ENCODE assay signal across 13 mouse cellular contexts in genomic region chr2:97299704-97300103, GRCm38 (mm10).
A peak's percentile ranks its signal among the peaks of the same experiment; 100 is the strongest.
DNase-seq lines count a peak whose midpoint lies in the region; TF ChIP-seq lines count a peak whose summit lies in the region.
"Had no signal": no experiment of that assay in that cellular context is flagged by ENCODE, and none has a peak within 500 bp of the region (broad histone marks: within the 10 kb centered on the region; RNA-seq: fewer than 3 reads in every experiment).

No protein-coding gene starts in this region.

- no peak for TF ChIP-seq CTCF in left cerebral cortex, adult 2 months (IDR thresholded peaks at IDR 0.05)

- DNase-seq in heart, adult 18-20 months = peak; percentile 12 to 28
- DNase-seq in heart, adult 9 months (ENCODE audit: low spot score in 2 of 2) = no peak
- DNase-seq in brain, adult 2 months (ENCODE audit: low read depth, low spot score) = peak; percentile 89
- DNase-seq in cerebellum, adult 9-10 months = peak; percentile 84
- peak; percentile 13 to 17 for DNase-seq in left cerebral cortex, adult 2 months (ENCODE audit: extremely low spot score in 1 of 2, low spot score in 2 of 2)
- no peak for DNase-seq in urinary bladder, adult 18-20 months (ENCODE audit: low spot score in 2 of 2)
- DNase-seq in spleen, postnatal 14 days (ENCODE audit: low spot score in 2 of 2) = no peak
- no peak for DNase-seq in kidney, postnatal 25 days
- DNase-seq: lung, postnatal 14 days; thymus, adult 18-20 months had no signal

- intact Hi-C loops in left cerebral cortex, adult 2 months (cut with DNase I) = no loop called here

- no peak overlapping the region for H3K4me3 ChIP-seq in left cerebral cortex, adult 2 months
- H3K4me3 ChIP-seq: limb, embryonic 13.5 days; myocyte had no signal

- H3K27ac ChIP-seq in left cerebral cortex, adult 2 months = no peak overlapping the region
- H3K27ac ChIP-seq: kidney, postnatal 0 days; limb, embryonic 13.5 days had no signal

Comparison
In these comparisons a context has a peak if more than half of its experiments do, and no peak if none do; other contexts are left out.
1. DNase-seq: peak in heart, adult 18-20 months (2 of 2), brain, adult 2 months (single experiment), cerebellum, adult 9-10 months (single experiment) and left cerebral cortex, adult 2 months (2 of 2); none in heart, adult 9 months (0 of 2), urinary bladder, adult 18-20 months (0 of 2), spleen, postnatal 14 days (0 of 2) and kidney, postnatal 25 days (0 of 2).